Mouse (Mus musculus) bone marrow, adult 2 months (tissue): ENCODE results near the gene Olfr1495.

Experiments
- CTCF ChIP-seq: fragments of 200-500 bp; IDR thresholded peaks from 2 replicates; pipeline ENCODE4 v1.5.1; 2011; ENCODE audit warnings: low read length, control low read depth; ENCODE audit not compliant: control insufficient read depth, insufficient read depth
- POLR2A ChIP-seq: fragments of 200-500 bp; IDR thresholded peaks from 2 replicates; pipeline ENCODE4 v1.6.1; 2011; ENCODE audit warnings: low read depth, mild to moderate bottlenecking, control low read depth, low read length, borderline replicate concordance; ENCODE audit not compliant: control insufficient read depth

- TF ChIP-seq POLR2A (no peak), CTCF (no peak)
These were observed 33.7 kb downstream of the Olfr1495 start, which contains the start of gene Olfr1497 for GRCm38 (mm10) chr19:13798102-13798501.
